Mouse (Mus musculus) urinary bladder, postnatal 25 days (tissue): ENCODE data around the gene Snd1.

Source experiments
- DNase-seq: peaks from one replicate; pipeline ENCODE4 v3.0.0; 2022; ENCODE audit warnings: low spot score

The Snd1 gene

DNA sequence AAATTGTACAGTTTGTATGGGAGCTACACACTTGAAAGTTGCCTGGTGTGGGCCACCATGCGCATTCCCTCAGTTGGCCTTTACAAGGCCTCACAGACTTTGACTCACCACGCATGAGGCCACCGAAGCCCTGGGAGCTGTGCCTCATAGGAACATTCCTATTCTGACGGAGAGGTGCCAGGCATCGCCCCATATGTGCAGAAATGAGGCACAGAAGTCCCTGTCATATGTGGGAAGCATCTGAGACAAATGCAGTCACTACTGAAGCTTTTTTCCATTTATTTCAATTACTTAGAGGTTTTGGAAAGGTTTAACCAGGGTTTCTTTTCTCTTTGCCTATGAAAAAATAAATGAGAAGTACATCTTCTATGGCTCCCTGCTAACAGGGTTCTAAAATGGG, 278.3 kb downstream of the Snd1 start:
- no peak for DNase-seq

DNA sequence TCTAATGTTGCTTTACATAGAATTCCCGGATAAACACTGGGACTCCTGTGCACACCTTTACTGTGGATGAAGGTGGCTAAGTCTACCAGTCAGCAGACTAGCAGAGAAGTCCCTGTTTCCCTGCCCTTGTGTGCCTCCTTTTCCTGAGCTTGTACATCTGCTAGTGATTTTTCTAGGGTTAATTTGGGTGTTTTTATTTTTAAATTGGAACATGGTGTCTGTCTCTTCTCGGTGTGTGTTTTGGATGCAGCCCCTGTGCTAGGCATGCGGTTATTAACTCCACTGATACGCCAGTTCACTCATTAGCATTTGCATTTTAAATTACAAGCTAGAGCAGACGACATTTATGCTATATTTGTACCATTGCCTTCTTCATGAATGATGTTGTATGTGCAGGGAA, 278.7 kb downstream of the Snd1 start:
- no peak for DNase-seq

DNA sequence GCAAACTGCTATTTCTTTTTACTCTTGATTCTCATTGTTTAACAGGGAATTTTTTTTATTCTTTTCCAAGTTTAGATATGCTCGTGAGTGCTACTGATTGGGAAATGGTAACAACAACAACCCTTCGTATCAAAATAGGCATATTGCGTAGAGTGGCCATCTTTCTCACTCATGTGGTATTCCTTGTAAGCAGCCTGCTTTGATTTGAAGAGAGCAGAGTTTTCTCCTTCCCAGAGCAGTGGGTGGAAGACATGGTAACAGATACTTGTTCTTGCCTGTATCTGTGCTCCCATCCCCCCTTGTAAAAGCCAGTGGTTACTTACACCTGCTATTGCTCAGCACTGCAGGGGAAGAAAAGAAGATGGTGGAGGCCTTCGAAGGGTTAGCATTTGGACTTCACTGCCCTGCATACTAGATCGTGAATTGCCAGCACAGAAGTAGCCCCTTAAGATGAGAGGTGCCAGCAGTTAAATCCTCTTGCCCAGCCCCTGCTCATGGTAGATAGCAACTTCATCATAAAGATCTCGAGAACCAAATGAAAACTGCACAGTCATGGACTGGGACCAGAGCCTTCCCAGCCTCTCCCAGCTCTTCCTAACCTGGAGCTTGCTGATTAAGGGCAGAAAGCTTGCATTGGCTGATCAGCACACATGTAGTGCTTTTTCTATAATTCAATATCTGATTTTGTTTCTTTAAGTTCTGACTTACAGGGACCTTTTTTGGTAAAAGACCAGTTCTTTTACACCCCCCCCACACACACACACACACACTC, 279.4 kb downstream of the Snd1 start:
- DNase-seq: no peak

DNA sequence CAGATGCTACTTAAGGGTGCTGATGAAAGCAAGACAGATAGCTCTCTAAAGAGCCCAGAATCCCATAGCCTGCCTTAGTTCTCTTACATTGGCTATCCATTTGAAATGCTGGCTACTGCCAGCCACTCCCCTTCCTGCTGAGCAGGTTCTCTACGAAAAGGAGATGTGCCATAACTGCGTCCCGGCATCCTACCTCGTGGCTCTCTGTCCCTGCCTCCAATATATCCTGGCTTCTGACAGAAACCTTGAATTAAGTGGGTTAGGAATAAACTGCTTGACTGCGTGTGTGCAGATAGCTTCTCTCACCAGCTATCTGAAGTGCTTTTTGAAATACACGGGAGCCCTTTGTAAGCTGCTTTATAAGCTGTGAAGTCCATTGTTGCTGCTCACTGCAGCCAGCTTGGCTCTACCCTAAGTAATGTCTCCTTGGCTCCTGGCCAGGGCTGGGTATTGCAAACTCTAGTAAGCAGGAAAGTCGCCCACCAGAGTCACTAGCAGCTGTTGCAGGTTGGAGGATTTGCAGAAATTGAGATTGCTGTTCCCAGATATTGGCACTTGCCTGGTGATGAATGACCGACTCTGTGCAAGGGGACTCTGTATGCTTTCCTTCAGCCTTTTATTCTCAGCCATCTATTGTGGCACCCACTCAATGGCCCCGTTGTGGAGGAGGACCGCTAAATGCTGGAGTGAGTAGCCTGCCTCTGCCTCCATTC, 281.5 kb downstream of the Snd1 start:
- no peak for DNase-seq

DNA sequence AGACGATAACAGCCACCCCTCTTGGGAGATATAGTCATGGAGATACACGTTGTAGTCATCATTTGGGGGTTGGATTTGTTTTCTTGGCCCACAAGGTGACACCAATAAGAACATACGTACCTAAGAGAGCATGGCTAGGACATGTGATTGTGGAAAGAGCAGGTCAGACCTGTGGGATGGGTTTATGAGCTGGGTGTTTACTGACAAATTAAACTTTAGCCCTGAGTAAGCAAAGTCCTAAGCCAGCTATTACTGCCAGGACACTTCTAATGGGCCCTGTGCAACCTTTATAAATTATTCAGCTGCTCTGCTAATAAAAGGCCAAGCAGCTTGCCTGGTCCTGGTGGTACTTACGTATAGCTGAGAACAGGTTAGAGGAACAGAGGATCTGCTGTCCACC, 283.4 kb downstream of the Snd1 start:
- no peak for DNase-seq

DNA sequence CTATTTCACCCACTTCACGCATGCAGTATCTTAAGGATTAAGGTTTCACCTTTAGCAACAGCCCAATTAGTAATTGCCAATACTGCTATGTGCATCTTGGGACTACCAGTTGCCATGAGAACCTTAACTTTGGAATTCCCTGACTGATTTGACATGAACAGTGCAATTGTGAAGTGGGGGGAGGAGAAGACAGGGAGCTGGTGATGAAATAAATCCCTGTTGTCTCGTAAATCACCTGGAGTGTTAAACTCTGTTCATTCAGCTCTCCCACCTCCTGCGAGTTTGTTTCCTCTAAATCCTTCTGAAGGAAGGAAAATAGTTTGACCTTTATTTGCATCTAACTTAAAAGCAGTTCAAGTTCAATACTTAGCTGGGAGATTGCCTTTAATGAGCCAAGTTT, 286.8 kb downstream of the Snd1 start:
- no peak for DNase-seq

DNA sequence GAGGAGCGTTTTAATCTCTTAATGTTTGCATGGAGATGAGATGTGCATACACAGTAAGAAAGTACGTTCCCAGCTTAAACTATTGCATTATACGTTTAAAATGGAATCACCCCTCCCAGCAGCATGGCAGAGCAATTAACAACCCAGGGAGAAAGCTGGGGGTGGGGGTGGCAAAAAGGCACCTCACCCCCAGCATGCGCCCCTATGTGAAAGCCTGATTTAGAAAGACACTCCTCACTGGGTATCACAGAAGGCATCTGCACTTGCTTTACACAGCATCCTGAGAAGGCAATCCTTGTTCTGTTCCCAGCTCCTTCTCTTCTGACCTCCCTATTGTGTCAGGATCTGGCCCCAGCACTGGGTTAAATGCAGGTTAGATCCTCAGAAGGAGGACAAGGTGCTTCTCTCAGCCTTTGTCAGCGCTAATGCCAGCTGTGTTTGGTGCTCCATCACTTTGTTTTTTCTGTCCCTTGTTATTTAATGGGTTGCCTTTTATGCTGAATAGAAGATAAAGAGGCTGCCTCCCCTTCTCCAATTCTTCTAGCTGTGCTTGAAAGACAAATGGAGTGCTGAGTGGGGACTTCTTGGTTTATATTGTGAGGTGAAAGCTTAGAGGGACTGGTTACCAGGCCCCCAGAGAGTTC, 287.3 kb downstream of the Snd1 start:
- DNase-seq: no peak

DNA sequence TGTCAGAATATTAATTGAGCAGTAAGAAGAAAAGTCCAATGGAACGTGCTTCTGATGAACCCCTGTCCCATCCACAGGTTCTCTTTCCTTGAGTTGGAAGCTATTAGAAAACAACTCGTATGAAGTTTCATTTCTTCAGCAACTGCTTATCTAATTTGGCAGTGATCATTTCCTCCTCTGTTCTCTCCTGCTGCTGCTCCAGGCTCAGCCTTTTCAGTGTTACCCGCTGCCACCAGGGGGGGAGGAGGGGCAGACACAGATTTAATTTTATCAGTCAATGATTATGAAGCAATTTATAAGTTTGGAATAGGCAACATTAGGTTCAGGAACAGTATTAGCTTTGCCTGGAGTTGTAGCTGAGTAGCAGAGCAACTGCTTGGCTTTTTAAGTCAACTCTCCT, 291.7 kb downstream of the Snd1 start:
- no peak for DNase-seq

DNA sequence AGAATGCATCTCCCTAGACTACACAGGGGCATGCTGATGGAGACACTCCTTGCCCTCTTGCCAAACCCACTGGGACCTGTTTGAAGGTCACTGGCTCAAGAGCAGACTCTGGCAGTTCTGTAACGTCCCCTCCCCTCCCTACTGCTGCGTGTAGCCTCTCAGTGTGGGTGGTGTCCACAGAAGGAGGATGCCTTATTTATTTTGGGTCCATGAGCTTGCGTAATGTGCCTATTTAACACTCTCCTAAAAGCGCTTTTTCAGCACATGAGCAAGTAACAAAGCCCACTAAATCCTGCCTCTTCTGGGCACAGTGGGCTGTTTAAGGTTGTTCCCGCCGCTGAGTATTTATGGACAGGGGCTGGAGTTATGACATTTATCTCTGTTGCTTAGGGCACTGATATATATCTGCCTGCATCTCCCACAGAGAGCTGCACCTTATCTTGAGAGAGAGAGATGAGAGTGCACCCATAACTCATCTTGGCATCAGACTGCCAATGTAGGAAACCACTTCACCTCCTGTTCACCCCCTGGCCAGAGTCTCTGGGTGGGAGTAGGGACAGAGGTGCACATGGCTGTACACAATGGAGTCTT, 293.0 kb downstream of the Snd1 start:
- no peak for DNase-seq

DNA sequence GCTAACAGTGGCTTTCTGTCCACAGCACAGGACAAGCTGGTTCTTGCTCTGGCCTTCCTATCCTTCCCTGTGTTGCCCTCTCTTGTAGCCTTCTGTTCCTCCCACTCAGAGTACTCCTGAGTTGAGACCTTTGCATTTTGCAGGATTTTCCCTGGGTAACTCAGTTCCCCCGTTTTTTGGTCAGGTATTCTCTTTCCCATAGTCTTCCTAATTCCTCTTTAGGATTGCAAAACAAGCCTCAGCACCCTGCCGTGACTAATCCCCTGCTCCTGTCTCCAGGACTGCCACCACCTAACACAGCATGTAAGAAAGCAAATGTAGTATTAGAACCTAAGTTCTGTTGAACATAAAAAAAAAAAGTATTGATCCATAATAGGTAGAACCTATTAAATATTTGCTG, 296.4 kb downstream of the Snd1 start:
- DNase-seq: no peak

DNA sequence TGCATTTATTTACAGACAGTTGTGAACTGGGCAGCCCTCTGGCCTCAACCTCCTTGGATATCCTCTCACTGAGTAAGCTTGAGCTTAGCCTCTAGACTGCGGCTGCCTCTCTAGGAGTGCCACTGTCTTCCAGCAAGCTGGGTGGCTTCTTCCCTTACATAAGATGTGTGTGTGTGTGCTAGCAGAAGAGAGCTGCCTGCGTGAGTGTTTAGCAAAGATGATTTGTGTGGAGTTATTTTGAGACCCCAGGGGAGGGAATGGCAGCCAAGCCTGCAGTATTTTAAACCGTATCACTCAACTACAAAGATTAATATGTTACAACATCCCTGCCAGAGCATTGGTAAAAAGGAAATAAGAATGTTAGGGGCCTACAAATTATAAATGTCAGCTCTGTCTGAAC, 306.8 kb downstream of the Snd1 start:
- no peak for DNase-seq

DNA sequence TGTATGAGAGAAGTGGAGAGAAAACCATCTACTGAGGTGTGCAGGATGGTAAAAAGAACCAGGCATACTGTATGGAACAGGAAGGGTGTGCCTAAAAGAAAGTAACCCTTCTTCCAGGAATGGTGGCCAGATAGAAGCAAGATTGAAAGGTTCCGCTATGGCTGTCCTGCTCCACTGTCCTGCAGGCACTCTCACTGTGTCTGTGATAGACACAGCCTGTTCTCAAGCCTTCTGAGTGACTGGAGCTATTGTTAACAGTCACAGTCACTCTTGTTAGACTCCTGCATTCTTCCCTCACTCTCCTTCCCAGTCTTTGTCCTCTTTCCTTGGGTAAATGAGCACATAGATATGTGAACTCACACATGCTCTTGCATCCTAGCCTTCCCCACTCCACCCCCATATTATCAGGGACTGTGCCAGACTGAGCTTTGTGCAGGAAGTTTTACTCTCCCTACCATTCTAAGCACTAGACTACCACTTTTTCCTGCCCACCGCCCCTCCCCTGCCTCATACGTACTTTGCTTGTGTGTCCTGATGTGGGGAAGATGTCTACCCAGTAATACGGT, 308.2 kb downstream of the Snd1 start:
- no peak for DNase-seq

DNA sequence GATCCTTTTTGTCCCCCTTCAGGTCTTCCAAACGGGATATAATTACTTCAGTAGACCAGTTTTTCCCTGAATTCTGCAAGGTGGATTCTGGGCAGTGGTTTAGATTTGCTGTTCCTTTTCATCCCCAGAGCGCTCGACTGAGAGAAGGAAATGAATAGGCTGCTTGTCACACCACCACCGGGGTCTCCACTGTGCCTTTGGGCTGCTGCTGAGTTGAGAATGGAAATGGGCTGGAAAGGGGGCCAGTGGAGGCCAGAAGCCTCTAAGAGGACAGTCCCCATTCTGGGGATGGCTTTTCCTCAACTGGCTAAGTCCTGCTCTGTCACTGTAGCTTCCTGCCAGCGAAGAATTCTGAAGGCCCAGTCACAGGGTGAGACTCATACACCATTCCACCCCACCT, 309.0 kb downstream of the Snd1 start:
- no peak for DNase-seq

DNA sequence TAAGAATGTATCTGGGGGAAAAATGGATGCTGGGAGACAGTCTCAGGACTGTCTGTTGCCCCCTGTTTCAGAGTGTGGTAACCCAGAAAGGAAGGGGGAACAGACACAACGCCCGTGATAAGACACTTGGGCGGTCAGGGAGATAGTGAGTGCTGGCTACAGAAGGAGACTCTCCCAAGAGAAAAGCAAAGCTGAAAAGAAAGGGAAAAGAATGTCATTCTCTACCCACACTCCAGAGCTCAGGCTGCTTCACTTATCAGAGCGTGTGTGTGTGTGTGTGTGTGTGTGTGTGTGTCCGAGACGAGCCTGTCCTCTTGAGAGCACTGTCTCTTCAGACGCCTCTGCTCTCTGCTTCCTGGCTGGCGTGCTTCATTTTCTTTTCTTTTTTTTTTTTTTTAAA, 310.8 kb downstream of the Snd1 start:
- DNase-seq: no peak

DNA sequence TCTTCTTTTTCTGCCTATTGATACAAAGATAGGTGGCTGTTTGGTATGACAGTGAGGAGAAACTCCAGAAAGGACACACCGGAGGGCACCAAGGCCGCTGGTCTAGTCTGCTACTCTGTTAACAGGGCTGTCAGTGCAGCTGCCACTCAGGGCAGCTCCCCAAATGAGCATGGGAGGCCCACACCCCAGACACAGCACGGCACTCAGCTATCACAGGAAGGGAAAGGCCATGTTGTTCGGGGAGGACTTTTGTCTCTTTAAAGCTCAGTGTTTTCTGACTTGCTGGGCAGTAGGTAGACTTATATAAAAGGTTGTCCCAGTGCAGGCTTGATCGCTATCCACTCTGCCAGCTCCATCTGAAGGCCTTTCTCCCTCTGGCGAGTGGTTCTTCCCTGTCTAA, 312.2 kb downstream of the Snd1 start:
- DNase-seq: peak; percentile 8

DNA sequence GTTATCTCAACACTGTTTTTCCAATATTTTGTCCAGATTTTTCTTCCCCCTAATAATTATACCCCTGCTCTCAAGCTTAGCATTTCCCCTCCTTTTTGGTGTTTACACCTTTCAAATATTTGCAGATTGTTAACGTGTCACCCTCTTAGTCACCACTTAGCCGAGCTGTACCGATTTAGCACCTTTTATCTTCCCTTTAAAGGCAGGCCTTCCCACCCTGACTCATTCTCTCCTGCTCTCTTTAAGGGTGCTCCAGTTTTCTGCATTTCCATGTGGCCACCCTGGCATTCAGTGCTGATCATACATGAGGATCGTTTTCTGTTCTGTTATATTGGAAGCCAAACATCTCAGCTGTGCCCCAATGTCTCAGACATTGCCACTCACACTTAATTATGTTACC, 314.7 kb downstream of the Snd1 start:
- no peak for DNase-seq

DNA sequence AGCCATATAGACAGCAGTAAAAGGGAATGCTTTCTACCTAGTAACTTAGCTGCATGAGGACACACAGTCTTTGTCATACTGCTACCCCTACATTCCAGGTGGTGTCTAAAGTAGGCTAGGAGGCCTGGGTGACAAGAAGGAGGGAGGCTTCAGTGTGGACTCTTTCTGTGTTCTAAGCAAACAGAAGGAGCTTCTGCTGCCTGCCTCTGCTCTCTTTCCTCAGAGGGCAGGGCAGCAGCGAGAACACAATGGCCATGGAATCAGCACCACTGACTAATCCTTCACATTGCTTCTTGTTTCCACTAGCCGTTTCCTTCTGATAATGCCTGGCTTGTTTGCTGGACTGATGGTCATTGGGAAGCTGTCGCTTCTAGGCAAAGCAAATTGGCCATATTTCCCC, 316.2 kb downstream of the Snd1 start:
- no peak for DNase-seq

DNA sequence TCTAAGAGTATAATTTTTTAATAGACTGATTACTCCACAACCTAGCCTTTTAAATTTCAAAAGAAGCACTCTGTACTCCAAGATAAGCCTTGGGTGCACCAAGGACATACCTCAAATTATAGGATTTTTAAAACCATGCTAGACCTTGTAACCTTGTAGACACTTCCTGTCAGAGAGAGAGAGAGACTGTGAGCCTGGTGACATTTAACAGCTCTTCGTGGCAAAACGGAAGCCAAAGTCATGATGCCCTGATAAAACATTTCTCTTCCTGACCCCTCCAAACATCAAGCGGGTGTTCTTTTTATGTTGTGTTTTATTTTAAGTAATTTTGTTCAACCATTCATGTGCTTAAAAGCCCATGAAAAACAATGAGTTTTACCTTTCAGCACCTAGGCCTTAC, 316.9 kb downstream of the Snd1 start:
- DNase-seq: no peak

DNA sequence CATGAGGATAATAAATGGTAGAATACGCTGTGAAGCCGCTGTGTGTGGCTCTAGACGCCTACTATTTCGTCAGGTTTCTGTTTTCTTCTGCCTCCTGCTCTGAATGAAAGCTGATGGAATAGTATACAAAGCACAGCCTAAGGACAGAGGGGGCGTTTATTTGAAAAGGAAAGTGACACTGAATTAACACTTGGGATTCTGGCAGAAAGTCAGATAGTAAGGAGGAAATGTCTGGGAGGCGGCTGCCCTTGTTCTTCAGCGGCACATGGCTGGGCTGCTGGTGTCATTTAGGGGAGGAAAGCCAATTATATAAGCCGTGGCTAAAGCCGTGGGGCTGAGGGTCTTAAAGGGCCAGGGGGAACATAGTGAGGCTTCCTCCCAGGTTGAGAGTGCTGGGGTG, 320.4 kb downstream of the Snd1 start:
- no peak for DNase-seq

DNA sequence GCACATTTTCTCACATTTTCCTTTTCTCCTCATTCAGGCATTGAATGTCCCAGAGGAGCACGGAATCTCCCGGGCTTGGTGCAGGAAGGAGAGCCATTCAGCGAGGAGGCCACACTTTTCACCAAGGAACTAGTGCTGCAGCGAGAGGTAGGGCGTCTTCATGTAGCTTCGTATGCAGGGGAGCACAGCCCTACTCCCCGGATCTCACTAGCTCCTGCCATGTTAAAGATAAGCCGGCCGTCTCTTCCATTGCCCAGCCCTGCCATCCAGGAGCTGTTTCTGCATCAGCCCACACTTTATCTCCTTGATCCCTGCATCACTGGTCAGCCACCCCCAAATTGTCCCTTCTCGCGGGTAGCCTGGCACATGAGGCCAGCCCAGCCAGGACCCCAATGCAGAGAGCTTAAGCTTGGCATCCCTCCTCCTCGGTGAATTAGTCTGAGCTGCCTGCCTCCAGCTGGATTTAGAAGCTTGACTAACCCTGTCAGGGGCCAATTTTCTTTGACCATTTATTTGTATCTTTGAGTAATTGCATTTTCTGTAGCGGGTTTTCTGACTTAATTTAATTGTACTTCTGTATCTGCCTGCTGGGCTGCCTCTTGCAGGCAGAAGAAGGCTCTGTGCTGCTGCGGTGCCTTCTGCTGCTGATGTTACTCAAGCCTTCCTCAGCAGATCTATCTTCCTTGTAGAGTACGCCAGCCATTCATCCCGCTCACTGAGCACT, 321.0 kb downstream of the Snd1 start:
- no peak for DNase-seq

DNA sequence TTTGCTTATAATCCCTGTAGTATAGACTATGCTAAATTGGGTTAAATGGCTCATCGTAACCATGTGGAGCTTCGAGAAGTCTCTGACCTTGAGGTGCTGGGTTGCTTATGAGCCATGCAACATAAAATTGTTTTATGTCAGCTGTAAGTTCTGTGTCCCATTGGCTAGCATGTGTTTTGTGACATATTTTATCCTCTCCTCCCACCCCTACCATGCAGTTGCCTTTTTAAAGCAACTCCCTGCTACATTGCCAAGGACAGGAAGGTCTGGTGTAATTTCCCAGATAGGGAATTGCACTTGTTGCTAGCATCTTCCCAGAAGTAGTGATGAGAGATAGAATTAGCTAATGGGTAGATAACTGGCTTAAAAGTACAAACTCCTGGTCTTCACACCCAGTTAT, 324.9 kb downstream of the Snd1 start:
- DNase-seq: no peak

DNA sequence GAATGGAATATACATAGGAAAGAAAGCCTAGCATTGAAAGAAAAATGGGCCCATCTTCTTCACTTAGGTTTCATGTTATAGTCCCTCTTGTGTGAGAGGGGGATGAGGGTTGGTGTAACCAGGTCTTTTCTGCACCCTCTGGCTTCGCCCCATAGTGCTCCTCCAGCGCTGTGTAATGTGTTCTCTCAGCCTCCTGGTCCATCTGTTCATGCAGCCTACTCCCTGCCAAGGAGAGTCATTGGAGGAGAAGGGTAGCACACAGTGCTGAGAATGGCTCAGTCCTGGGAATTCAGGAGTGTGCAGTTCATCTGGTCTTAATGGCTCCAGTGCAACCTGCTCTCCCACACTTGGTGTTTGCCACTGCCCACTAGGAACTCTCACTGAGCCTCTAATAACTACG, 326.0 kb downstream of the Snd1 start:
- no peak for DNase-seq
